ENCODE assay signal across 17 mouse cellular contexts in genomic region chr11:95077956-95078355, GRCm38 (mm10). TPM values are rescaled to one million over a fixed set of nuclear protein-coding genes. Genes with fewer than 3 reads are reported as not detected.
DNase-seq lines count a peak whose midpoint lies in the region; ATAC-seq and TF ChIP-seq lines count a peak whose summit lies in the region.
"Had no signal": no experiment of that assay in that cellular context is flagged by ENCODE, and none has a peak within 500 bp of the region (broad histone marks: within the 10 kb centered on the region; RNA-seq: fewer than 3 reads in every experiment).

No protein-coding gene starts in this region.

- 0 out of 2 replicates have a peak overlapping the region, but pooled peaks have one; percentile 10 for H3K4me2 ChIP-seq in heart, postnatal 0 days (ENCODE audit: low read depth, low read length)
- H3K4me2 ChIP-seq in heart, embryonic 12.5 days = no peak overlapping the region
- peak overlapping the region; percentile 82; the same call in 1 of the 2 replicates for H3K4me2 ChIP-seq in lung, embryonic 14.5 days

- ATAC-seq in heart, postnatal 0 days (ENCODE audit: insufficient read depth, low read depth) = no peak
- no peak for ATAC-seq in heart, embryonic 12.5 days (ENCODE audit: insufficient number of reproducible peaks, low FRiP score)
- no peak for ATAC-seq in lung, embryonic 14.5 days (ENCODE audit: insufficient read depth)

- H3K27me3 ChIP-seq in heart, postnatal 0 days (ENCODE audit: control insufficient read depth, insufficient read depth, low read length) = no peaks in the 10 kb centered on the region
- peaks cover 10% of the 10 kb centered on the region for H3K27me3 ChIP-seq in heart, embryonic 12.5 days (replicated peaks)
- H3K27me3 ChIP-seq in lung, embryonic 14.5 days (ENCODE audit: insufficient read depth, low read length) = peaks cover 36% of the 10 kb centered on the region
- no peaks in the 10 kb centered on the region for H3K27me3 ChIP-seq in small intestine, adult 2 months (ENCODE audit: control insufficient read depth, insufficient read depth, low read length)

- TF ChIP-seq EP300 in heart, postnatal 0 days (IDR thresholded peaks at IDR 0.05; ENCODE audit: low read depth) = no peak

- 80% methylated on average over 7 of the region's 7 CpGs for WGBS in heart, postnatal 0 days
- 62% methylated on average over 7 of the region's 7 CpGs for WGBS in heart, embryonic 12.5 days
- WGBS in lung, embryonic 14.5 days = 52% methylated on average over 7 of the region's 7 CpGs
- 16% methylated on average over 7 of the region's 7 CpGs for WGBS in small intestine, adult 2 months

- no peak for TF ChIP-seq POLR2A in small intestine, adult 2 months (IDR thresholded peaks at IDR 0.05; ENCODE audit: low read depth, low read length)

- no peak overlapping the region for H3K4me3 ChIP-seq in heart, postnatal 0 days (ENCODE audit: low read depth, low read length)
- H3K4me3 ChIP-seq in heart, embryonic 12.5 days = no peak overlapping the region
- no peak overlapping the region for H3K4me3 ChIP-seq in lung, embryonic 14.5 days (ENCODE audit: low read depth, low read length)
- H3K4me3 ChIP-seq in small intestine, adult 2 months (ENCODE audit: low read depth, low read length) = peak overlapping the region; percentile 5; the same call in 1 of the 2 replicates
- H3K4me3 ChIP-seq: neural tube, embryonic 12.5 days had no signal

- no peak overlapping the region for H3K9ac ChIP-seq in heart, postnatal 0 days (replicated peaks; ENCODE audit: low read depth, low read length)
- H3K9ac ChIP-seq in heart, embryonic 12.5 days = no peak overlapping the region
- no peak overlapping the region for H3K9ac ChIP-seq in lung, embryonic 14.5 days
- H3K9ac ChIP-seq: forebrain, embryonic 12.5 days; limb, embryonic 13.5 days; neural tube, embryonic 12.5 days had no signal

- no peak overlapping the region for H3K27ac ChIP-seq in heart, postnatal 0 days (ENCODE audit: low read depth)
- H3K27ac ChIP-seq in heart, embryonic 12.5 days (ENCODE audit: poor library complexity, severe bottlenecking) = no peak overlapping the region
- H3K27ac ChIP-seq in lung, embryonic 14.5 days (ENCODE audit: low read depth) = no peak overlapping the region
- peak overlapping the region; percentile 41; the same call in 1 of the 2 replicates for H3K27ac ChIP-seq in small intestine, adult 2 months (ENCODE audit: insufficient read depth, low read depth, low read length)
- H3K27ac ChIP-seq: forebrain, embryonic 12.5 days; limb, embryonic 13.5 days; neural tube, embryonic 12.5 days had no signal

- no peaks in the 10 kb centered on the region for H3K36me3 ChIP-seq in heart, postnatal 0 days (replicated peaks; ENCODE audit: control insufficient read depth, insufficient read depth, low read length)
- no peaks in the 10 kb centered on the region for H3K36me3 ChIP-seq in heart, embryonic 12.5 days
- no peaks in the 10 kb centered on the region for H3K36me3 ChIP-seq in lung, embryonic 14.5 days (ENCODE audit: insufficient read depth)
- H3K36me3 ChIP-seq in small intestine, adult 2 months (ENCODE audit: control insufficient read depth, insufficient read depth, low read length) = no peaks in the 10 kb centered on the region
- H3K36me3 ChIP-seq: forebrain, embryonic 12.5 days; limb, embryonic 13.5 days; neural tube, embryonic 12.5 days had no signal

- peaks cover 51% of the 10 kb centered on the region for H3K4me1 ChIP-seq in heart, postnatal 0 days (ENCODE audit: control insufficient read depth, insufficient read depth)
- peaks cover 59% of the 10 kb centered on the region for H3K4me1 ChIP-seq in heart, embryonic 12.5 days (replicated peaks)
- peaks cover 37% of the 10 kb centered on the region for H3K4me1 ChIP-seq in lung, embryonic 14.5 days (ENCODE audit: insufficient read depth)
- H3K4me1 ChIP-seq in small intestine, adult 2 months (ENCODE audit: control insufficient read depth, insufficient read depth, insufficient read length, low read length) = peaks cover 26% of the 10 kb centered on the region; the same call in 1 of the 2 replicates

- no peaks in the 10 kb centered on the region for H3K9me3 ChIP-seq in heart, postnatal 0 days (replicated peaks; ENCODE audit: control insufficient read depth, low read length)
- H3K9me3 ChIP-seq in heart, embryonic 12.5 days (replicated peaks) = no peaks in the 10 kb centered on the region
- H3K9me3 ChIP-seq in lung, embryonic 14.5 days (ENCODE audit: low read depth, low read length) = no peaks in the 10 kb centered on the region
- H3K9me3 ChIP-seq: forebrain, embryonic 12.5 days; limb, embryonic 13.5 days; neural tube, embryonic 12.5 days had no signal

- TF ChIP-seq CTCF in heart, postnatal 0 days (IDR thresholded peaks at IDR 0.05; ENCODE audit: low read depth) = no peak
- no peak; the same call in 1 of the 2 replicates for TF ChIP-seq CTCF in lung, embryonic 14.5 days (IDR thresholded peaks at IDR 0.05; ENCODE audit: low read depth)
- TF ChIP-seq CTCF in small intestine, adult 2 months (IDR thresholded peaks at IDR 0.05; ENCODE audit: extremely low read depth, insufficient read length, insufficient replicate concordance, low read depth, low read length) = no peak

- DNase-seq in heart, postnatal 0 days (ENCODE audit: low spot score) = no peak
- no peak for DNase-seq in lung, embryonic 14.5 days
- no peak for DNase-seq in lung, postnatal 25 days (ENCODE audit: low spot score)
- DNase-seq in brain, adult 2 months (ENCODE audit: low read depth, low spot score) = peak; percentile 11
- no peak for DNase-seq in retina, postnatal 1 day
- DNase-seq in right cerebral cortex, postnatal 10 days (ENCODE audit: low spot score in 2 of 2) = no peak
- DNase-seq: adrenal gland, adult 2 months; gastrocnemius, postnatal 25 days; kidney, postnatal 10 days; right cerebral cortex, adult 18-20 months; thymus, postnatal 25 days had no signal

RNA-seq across cellular contexts. Expression of gene Itga3, which starts 1.4 kb away (rescaled TPM):
- total RNA-seq in heart, postnatal 0 days (2014; rRNA removed; ENCODE audit: low replicate concordance) = 12.2 and 47.8 TPM in 2 replicates
- 6.6 and 7.2 TPM in 2 replicates for polyA plus RNA-seq in heart, postnatal 0 days (2015; fragmentation: Nextera tagmentation; extraction: Ambion mirVana)
- 11.8 and 12.1 TPM in 2 replicates for polyA plus RNA-seq in heart, embryonic 12.5 days (2016; fragmentation: Nextera tagmentation; extraction: Ambion mirVana)
- 27.1 and 28.4 TPM in 2 replicates for polyA plus RNA-seq in lung, embryonic 14.5 days (2014; fragmentation: Nextera tagmentation; extraction: Ambion mirVana)
- 91.0 and 156 TPM in 2 replicates for polyA plus RNA-seq in small intestine, adult 2 months (2012; rRNA removed)

RNA-seq across cellular contexts. Expression of gene Pdk2, which starts 36.8 kb away (rescaled TPM):
- 121 and 168 TPM in 2 replicates for total RNA-seq in heart, postnatal 0 days (2014; rRNA removed; ENCODE audit: low replicate concordance)
- polyA plus RNA-seq in heart, postnatal 0 days (2015; fragmentation: Nextera tagmentation; extraction: Ambion mirVana) = 179 and 186 TPM in 2 replicates
- 65.1 and 68.3 TPM in 2 replicates for polyA plus RNA-seq in heart, embryonic 12.5 days (2016; fragmentation: Nextera tagmentation; extraction: Ambion mirVana)
- polyA plus RNA-seq in lung, embryonic 14.5 days (2014; fragmentation: Nextera tagmentation; extraction: Ambion mirVana) = 24.5 and 27.4 TPM in 2 replicates
- 67.7 and 167 TPM in 2 replicates for polyA plus RNA-seq in small intestine, adult 2 months (2012; rRNA removed)

RNA-seq across cellular contexts. Expression of gene Dlx3, which starts 42.0 kb away (rescaled TPM):
- not detected in 2 replicates for total RNA-seq in heart, postnatal 0 days (2014; rRNA removed; ENCODE audit: low replicate concordance)
- polyA plus RNA-seq in heart, postnatal 0 days (2015; fragmentation: Nextera tagmentation; extraction: Ambion mirVana) = not detected in 2 replicates
- 0.12 and 0.41 TPM in 2 replicates for polyA plus RNA-seq in heart, embryonic 12.5 days (2016; fragmentation: Nextera tagmentation; extraction: Ambion mirVana)
- 0.11 and 0.18 TPM in 2 replicates for polyA plus RNA-seq in lung, embryonic 14.5 days (2014; fragmentation: Nextera tagmentation; extraction: Ambion mirVana)
- 0.13 and 0.33 TPM in 2 replicates for polyA plus RNA-seq in small intestine, adult 2 months (2012; rRNA removed)
- total RNA-seq: gastrocnemius, postnatal 25 days; megakaryocyte-erythroid progenitor cell, adult 5-6 weeks had no signal
